Mouse (Mus musculus) lung, embryonic 16.5 days (tissue): Measurements from ENCODE around the gene Abcb4. TPM values are rescaled to one million over a fixed set of nuclear protein-coding genes. Genes with fewer than 3 reads are reported as not detected.

Experiments
- polyA plus RNA-seq: library from polyadenylated mRNA; unstranded; fragments of >200 nt; fragmentation: Nextera tagmentation; extraction: Ambion mirVana; gene quantifications from 2 replicates; pipeline ENCODE4 v1.2.1, GENCODE M21; 2015

Gene Abcb4
- polyA plus RNA-seq, 1 experiment from 2014 or later, result 0.13 TPM

Other genes starting within 250 kb of the Abcb4 start
- 1.9 and 2.3 TPM in 2 replicates for gene Abcb1a, start 233.6 kb upstream of the Abcb4 start, polyA plus RNA-seq
- 1.5 and 1.8 TPM in 2 replicates for gene Abcb1b, start 95.6 kb upstream of the Abcb4 start, polyA plus RNA-seq
- gene Crot, start 103.6 kb downstream of the Abcb4 start, polyA plus RNA-seq, result 33.6 and 35.6 TPM in 2 replicates
- gene Tmem243, start 207.0 kb downstream of the Abcb4 start, polyA plus RNA-seq, result 23.8 and 45.6 TPM in 2 replicates